ENCODE assay signal across 24 mouse cellular contexts in genomic region chr13:32372531-32372883, GRCm38 (mm10). TPM values are rescaled to one million over a fixed set of nuclear protein-coding genes. Genes with fewer than 3 reads are reported as not detected.
A peak's percentile ranks its signal among the peaks of the same experiment; 100 is the strongest.
DNase-seq lines count a peak whose midpoint lies in the region; ATAC-seq and TF ChIP-seq lines count a peak whose summit lies in the region.
"Had no signal": no experiment of that assay in that cellular context is flagged by ENCODE, and none has a peak within 500 bp of the region (broad histone marks: within the 10 kb centered on the region; RNA-seq: fewer than 3 reads in every experiment).

No protein-coding gene starts in this region.

- DNase-seq in left cerebral cortex, postnatal 4 days = no peak
- no peak for DNase-seq in spleen, postnatal 10 days (ENCODE audit: low spot score in 2 of 2)
- DNase-seq in left cerebral cortex, postnatal 14 days (ENCODE audit: low spot score in 2 of 2) = no peak
- DNase-seq: adrenal gland, adult 8-10 months; adrenal gland, postnatal 14 days; adrenal gland, postnatal 36 days; B cell, adult 2 months; cerebellum, adult 11-12 months; cerebellum, adult 2 months; cerebellum, adult 9-10 months; cerebellum, postnatal 10 days; cerebellum, postnatal 25 days had no signal

- intact Hi-C loops in left cerebral cortex, postnatal 4 days (cut with DNase I) = no loop called here
- intact Hi-C loops in left cerebral cortex, postnatal 14 days (cut with DNase I) = no loop called here

- no peaks in the 10 kb centered on the region for H3K4me1 ChIP-seq in intestine, embryonic 15.5 days (replicated peaks)
- no peaks in the 10 kb centered on the region for H3K4me1 ChIP-seq in intestine, postnatal 0 days (replicated peaks; ENCODE audit: control insufficient read depth, insufficient read depth, low read length)
- no peaks in the 10 kb centered on the region for H3K4me1 ChIP-seq in stomach, embryonic 16.5 days (ENCODE audit: control insufficient read depth, insufficient read depth, low read length)
- H3K4me1 ChIP-seq: embryonic facial prominence, embryonic 10.5 days; embryonic facial prominence, embryonic 12.5 days; forebrain, embryonic 13.5 days; forebrain, embryonic 15.5 days had no signal

- H3K27ac ChIP-seq in intestine, embryonic 15.5 days = peak overlapping the region; percentile 41
- peak overlapping the region; percentile 9; the same call in 1 of the 2 replicates for H3K27ac ChIP-seq in intestine, postnatal 0 days (ENCODE audit: low read depth, low read length)
- H3K27ac ChIP-seq in stomach, embryonic 16.5 days (ENCODE audit: low read length) = peak overlapping the region; percentile 3; the same call in 1 of the 2 replicates
- H3K27ac ChIP-seq: embryonic facial prominence, embryonic 10.5 days; embryonic facial prominence, embryonic 12.5 days; forebrain, embryonic 13.5 days; forebrain, embryonic 15.5 days had no signal

- H3K4me2 ChIP-seq in intestine, embryonic 15.5 days (replicated peaks) = no peak overlapping the region; the same call in 1 of the 2 replicates
- no peak overlapping the region; the same call in 1 of the 2 replicates for H3K4me2 ChIP-seq in intestine, postnatal 0 days (replicated peaks; ENCODE audit: low read depth)
- H3K4me2 ChIP-seq in stomach, embryonic 16.5 days (ENCODE audit: low read depth, low read length) = no peak overlapping the region
- H3K4me2 ChIP-seq: embryonic facial prominence, embryonic 12.5 days; forebrain, embryonic 13.5 days; forebrain, embryonic 15.5 days had no signal

- H3K4me3 ChIP-seq in intestine, embryonic 15.5 days (replicated peaks) = no peak overlapping the region
- H3K4me3 ChIP-seq in intestine, postnatal 0 days (ENCODE audit: low read depth, low read length) = no peak overlapping the region
- H3K4me3 ChIP-seq in stomach, embryonic 16.5 days (replicated peaks; ENCODE audit: low read length) = no peak overlapping the region
- H3K4me3 ChIP-seq: embryonic facial prominence, embryonic 10.5 days; embryonic facial prominence, embryonic 12.5 days; forebrain, embryonic 13.5 days; forebrain, embryonic 15.5 days had no signal

- H3K9me3 ChIP-seq in intestine, embryonic 15.5 days = no peaks in the 10 kb centered on the region
- H3K9me3 ChIP-seq in intestine, postnatal 0 days (ENCODE audit: control insufficient read depth) = no peaks in the 10 kb centered on the region
- H3K9me3 ChIP-seq in stomach, embryonic 16.5 days (replicated peaks; ENCODE audit: control insufficient read depth, low read length) = no peaks in the 10 kb centered on the region
- H3K9me3 ChIP-seq: embryonic facial prominence, embryonic 10.5 days; embryonic facial prominence, embryonic 12.5 days; forebrain, embryonic 15.5 days; G1E had no signal

- ATAC-seq in intestine, embryonic 15.5 days = peak; percentile 84
- peak; percentile 80 for ATAC-seq in intestine, postnatal 0 days
- peak; percentile 25; the same call in 1 of the 2 replicates for ATAC-seq in stomach, embryonic 16.5 days (ENCODE audit: insufficient read depth, low FRiP score)
- ATAC-seq: activated CD4-positive, CD25-positive, alpha-beta regulatory T cell, adult 4 months; CD4-positive, CD25-positive, alpha-beta regulatory T cell, adult 4 months; forebrain, embryonic 13.5 days; forebrain, embryonic 15.5 days; Patski had no signal

- no peak overlapping the region for H3K9ac ChIP-seq in intestine, embryonic 15.5 days
- no peak overlapping the region for H3K9ac ChIP-seq in intestine, postnatal 0 days (ENCODE audit: low read depth, low read length)
- no peak overlapping the region for H3K9ac ChIP-seq in stomach, embryonic 16.5 days (ENCODE audit: low read length)
- H3K9ac ChIP-seq: embryonic facial prominence, embryonic 12.5 days; forebrain, embryonic 13.5 days; forebrain, embryonic 15.5 days had no signal

- no peak for TF ChIP-seq CTCF in intestine, postnatal 0 days (IDR thresholded peaks at IDR 0.05; ENCODE audit: low read depth)

- WGBS in intestine, embryonic 15.5 days = 75% methylated on average over 2 of the region's 2 CpGs
- WGBS in intestine, postnatal 0 days = 30% methylated on average over 2 of the region's 2 CpGs
- 58% methylated on average over 2 of the region's 2 CpGs for WGBS in stomach, embryonic 16.5 days

- H3K36me3 ChIP-seq in intestine, embryonic 15.5 days = no peaks in the 10 kb centered on the region
- no peaks in the 10 kb centered on the region for H3K36me3 ChIP-seq in intestine, postnatal 0 days (ENCODE audit: control insufficient read depth, insufficient read depth)
- no peaks in the 10 kb centered on the region for H3K36me3 ChIP-seq in stomach, embryonic 16.5 days (ENCODE audit: control insufficient read depth, insufficient read depth, low read length)
- H3K36me3 ChIP-seq: embryonic facial prominence, embryonic 10.5 days; embryonic facial prominence, embryonic 12.5 days; forebrain, embryonic 15.5 days; G1E had no signal

- H3K27me3 ChIP-seq in intestine, embryonic 15.5 days (replicated peaks) = no peaks in the 10 kb centered on the region
- no peaks in the 10 kb centered on the region for H3K27me3 ChIP-seq in intestine, postnatal 0 days (replicated peaks; ENCODE audit: control insufficient read depth, insufficient read depth, low read length)
- H3K27me3 ChIP-seq in stomach, embryonic 16.5 days (ENCODE audit: control insufficient read depth, insufficient read depth, low read length) = no peaks in the 10 kb centered on the region
- H3K27me3 ChIP-seq: CH12.LX; embryonic facial prominence, embryonic 12.5 days; forebrain, embryonic 13.5 days; forebrain, embryonic 15.5 days; Patski had no signal

RNA-seq across cellular contexts. Expression of gene Gmds, which starts 34.0 kb away (rescaled TPM):
- polyA plus RNA-seq in intestine, embryonic 15.5 days (2015; fragmentation: Nextera tagmentation; extraction: Ambion mirVana) = 170 and 177 TPM in 2 replicates
- 105 and 126 TPM in 2 replicates for polyA plus RNA-seq in intestine, postnatal 0 days (2015; fragmentation: Nextera tagmentation; extraction: Ambion mirVana)
- polyA plus RNA-seq in stomach, embryonic 16.5 days (2015; fragmentation: Nextera tagmentation; extraction: Ambion mirVana) = 69.0 and 76.4 TPM in 2 replicates
- total RNA-seq in left cerebral cortex, postnatal 4 days (2021) = 10 to 100 TPM; 25.3 to 26.3 TPM
- total RNA-seq in left cerebral cortex, postnatal 14 days (2021) = 10 to 100 TPM; 12.8 to 14.0 TPM

Comparison
In these comparisons a context has a peak if more than half of its experiments do, and no peak if none do; other contexts are left out.
1. ATAC-seq: peak in every context shown above with its lines; median percentile 84 in intestine, embryonic 15.5 days; 80 in intestine, postnatal 0 days; 25 in stomach, embryonic 16.5 days.